Mouse (Mus musculus): ENCODE measurements around the gene Mageb4.
"Not testable (repeated sequence)": the region's sequence is repeated elsewhere in the genome, so short reads cannot be mapped to it uniquely, and the experiment has no call there.

DNA sequence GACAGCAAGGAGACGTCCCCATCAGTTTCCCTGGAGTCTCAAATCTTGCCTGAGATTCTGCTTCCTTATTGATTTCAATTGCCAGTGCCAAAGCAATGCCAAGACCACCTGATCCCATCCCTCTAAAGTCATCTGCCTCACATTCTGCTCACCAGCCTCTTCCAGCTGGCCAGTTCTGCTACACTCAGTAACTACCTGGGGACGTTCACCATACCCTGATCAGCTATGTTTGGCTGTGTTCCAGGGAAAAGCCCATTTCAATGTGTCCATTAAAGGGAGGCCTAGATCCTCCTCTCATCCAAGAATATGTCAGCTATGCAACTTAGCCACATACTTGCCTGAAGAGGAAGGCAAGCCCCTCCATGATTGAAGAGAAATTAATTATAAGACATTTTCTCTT is 20.3 kb downstream of the Mageb4 start:
- not testable (repeated sequence) for TF ChIP-seq EP300, CTCF (IDR thresholded peaks at IDR 0.05)
